Mouse (Mus musculus) fat pad, adult 2 months (tissue): ENCODE measurements around the gene Sgcd.

Experiments
- DNase-seq: peaks from one replicate; pipeline ENCODE4 v3.0.0-alpha.2; 2011; ENCODE audit warnings: low read depth, low spot score; ENCODE audit errors: extremely low read depth

The Sgcd gene

GRCm38 (mm10) chr11:47988697-47989533 lies at the start of gene Sgcd:
Sgcd (minus strand) TSS chr11:47988969.
- DNase-seq, result no peak

- no peak for DNase-seq
Measured at GRCm38 (mm10) chr11:48038051-48038450, 49.3 kb upstream of the Sgcd start.

- DNase-seq, result no peak
Measured at GRCm38 (mm10) chr11:48012836-48013235, 24.1 kb upstream of the Sgcd start.

- DNase-seq, result no peak
Measured at GRCm38 (mm10) chr11:47988333-47988696, 454 bp downstream of the Sgcd start.

DNA sequence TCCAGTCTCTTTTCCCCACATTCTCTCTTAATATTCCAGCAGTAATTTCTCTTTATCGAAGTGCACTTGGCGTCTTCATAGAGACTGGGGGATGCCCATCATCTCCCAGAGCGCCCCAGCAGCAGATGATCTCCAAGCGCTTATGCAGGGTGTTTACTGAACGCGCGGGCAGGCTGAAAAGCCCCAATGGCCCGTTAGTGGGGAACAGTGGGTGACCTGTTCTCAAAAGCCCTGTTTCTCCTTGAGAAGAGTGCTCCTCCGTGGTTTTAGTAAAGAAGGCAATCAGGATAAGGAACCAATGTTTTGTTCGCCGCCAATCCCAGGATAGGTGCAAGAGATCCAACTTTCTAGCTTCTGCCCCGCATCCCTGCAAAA lies 889 bp downstream of the Sgcd start:
- no peak for DNase-seq

- no peak for DNase-seq
Measured at GRCm38 (mm10) chr11:47987251-47987892, 1.4 kb downstream of the Sgcd start.

DNA sequence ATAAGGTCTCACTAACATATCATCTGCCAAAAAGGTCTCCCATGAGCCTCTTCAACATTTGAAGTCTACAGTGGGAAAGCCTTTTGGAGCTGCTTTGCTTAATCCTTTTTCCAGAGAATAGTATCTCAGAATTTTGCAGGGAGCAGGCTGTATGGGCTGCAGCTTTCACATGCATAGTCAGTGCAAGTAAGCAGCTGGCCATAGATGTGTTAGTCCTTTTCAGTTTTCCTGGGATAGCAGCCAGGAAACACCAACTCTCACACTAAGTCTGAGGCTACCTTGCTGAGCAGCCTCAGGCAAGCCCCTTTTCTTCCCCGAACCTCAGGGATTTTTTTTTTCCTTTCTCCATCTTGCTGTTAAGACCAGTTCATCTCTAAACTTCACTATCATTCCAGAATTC lies 6.6 kb downstream of the Sgcd start:
- DNase-seq, result no peak

DNA sequence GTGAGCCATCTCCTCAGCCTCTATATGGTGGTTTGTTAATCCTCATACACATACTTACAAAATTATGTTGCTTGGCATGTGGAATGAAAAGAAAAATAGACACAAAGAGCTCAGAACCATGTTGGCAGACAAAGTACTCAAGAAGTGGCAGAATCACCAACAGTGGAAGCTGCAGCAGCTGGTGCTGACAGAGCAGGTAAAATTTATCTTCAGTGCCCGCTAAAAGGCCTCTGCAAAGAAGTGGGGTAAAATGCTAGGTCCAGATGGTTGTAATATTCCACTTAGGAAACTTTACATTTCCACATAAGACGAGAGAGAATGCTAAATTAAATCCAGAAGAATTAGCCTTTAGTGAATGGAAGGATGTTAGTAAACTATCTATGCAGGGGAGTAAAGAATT lies 7.7 kb downstream of the Sgcd start:
- no peak for DNase-seq

DNA sequence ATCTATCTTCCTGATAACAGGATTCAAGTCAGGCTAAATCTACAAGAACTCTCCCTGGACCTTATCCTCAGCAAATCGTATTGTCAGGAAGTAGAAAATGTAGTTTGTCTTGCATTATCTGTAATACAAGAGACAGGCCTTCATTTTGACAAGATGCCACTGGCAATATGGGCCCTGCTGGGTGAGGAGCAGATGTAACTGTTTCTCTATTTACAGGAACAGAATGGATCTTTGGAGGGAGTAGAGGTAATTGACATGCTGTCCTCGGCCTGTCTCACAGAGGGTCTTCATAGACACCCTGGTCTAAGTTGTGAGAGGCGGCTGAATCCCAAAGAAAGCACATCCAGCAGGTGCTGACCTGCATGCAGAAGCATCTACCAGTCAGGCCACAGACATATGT lies 35.5 kb downstream of the Sgcd start:
- DNase-seq, result no peak

DNA sequence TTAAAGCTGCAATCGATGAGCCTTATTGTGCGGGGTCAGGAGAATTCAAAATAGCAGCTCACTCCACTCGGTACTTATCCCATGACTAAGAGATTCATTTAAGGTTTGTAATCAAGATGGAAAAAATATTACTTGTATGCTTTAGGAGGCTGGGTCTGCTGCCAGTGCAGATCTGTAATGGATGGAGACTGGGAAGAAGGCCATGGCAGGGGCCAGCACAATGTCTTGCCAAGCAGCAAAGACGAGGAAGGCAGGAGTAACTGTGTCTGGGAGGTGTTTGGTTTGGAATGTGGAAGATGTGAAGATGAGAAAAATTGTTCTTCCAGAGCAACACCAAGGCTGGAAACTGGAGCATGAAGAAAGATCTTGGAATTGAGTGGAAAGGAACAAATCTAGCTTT lies 36.4 kb downstream of the Sgcd start:
- no peak for DNase-seq

- no peak for DNase-seq
Measured at GRCm38 (mm10) chr11:47939795-47940194, 49.0 kb downstream of the Sgcd start.

DNA sequence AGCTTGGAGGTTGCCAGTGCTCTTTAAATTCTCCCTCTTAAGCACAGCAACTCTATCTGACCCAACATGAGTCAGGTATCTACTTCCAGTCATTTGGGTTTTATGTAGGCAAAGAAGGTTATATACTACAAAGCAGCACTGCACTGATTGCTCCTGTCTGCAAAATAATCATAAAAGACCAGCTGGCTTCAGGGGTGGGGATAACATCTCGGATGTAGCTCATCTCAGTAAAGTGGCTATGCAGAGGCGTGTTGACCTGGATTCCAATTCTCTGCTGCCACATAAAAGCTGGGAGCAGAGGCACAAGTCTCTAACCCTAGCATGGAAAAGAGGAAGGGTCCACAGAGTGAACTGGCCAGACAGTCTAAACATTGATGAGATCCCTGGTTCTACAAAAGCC lies 71.2 kb downstream of the Sgcd start:
- no peak for DNase-seq

- DNase-seq, result no peak
Measured at GRCm38 (mm10) chr11:47891617-47892172, 97.1 kb downstream of the Sgcd start.

GRCm38 (mm10) chr11:47890315-47890714 lies 98.5 kb downstream of the Sgcd start:
- no peak for DNase-seq

- no peak for DNase-seq
Measured at GRCm38 (mm10) chr11:47885310-47885709, 103.5 kb downstream of the Sgcd start.

DNA sequence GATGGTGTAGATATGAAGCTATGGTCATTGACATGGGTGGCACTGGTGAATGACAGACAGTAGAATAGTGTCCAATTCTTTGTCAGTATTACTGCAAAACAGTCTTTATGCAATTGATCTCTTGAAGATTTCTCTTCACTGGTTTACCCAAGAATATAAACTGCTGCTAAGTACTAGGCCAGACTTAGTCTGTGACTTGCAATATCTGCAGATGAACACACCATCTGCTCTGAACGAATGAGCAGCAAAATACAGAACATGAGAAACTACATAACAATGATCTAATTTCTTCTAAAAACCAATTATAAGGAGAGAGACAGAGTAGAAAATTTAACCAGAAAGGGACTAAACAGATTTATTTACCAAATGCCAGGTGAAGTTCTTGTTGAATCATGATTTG lies 105.2 kb downstream of the Sgcd start:
- DNase-seq, result no peak

DNA sequence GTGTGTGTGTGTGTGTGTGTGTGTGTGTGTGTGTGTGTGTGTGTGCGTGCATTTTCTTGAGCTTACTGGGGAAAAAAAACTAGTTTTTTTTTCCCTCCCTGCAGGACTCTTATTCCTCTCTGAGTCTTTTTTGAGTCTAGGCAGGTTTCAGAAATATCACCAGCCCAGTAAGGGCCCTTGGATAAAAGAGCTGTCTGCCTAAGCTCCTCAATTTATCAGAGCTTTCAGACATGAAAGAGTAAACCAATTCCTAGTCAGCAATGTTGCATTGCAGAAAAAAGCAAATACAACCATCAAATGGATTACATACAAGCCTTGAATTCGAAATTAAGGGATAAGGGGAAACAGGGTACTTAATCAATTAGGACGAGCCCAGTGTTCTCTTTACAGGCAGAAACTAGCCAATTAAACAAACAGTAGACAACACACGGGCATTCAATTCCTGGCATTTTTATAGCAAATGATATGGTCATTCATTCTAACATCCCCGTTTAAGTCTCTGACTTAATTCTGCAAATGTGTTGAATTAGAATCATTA lies 112.1 kb downstream of the Sgcd start:
- DNase-seq, result no peak

GRCm38 (mm10) chr11:47845894-47846293 lies 142.9 kb downstream of the Sgcd start:
- DNase-seq, result no peak

DNA sequence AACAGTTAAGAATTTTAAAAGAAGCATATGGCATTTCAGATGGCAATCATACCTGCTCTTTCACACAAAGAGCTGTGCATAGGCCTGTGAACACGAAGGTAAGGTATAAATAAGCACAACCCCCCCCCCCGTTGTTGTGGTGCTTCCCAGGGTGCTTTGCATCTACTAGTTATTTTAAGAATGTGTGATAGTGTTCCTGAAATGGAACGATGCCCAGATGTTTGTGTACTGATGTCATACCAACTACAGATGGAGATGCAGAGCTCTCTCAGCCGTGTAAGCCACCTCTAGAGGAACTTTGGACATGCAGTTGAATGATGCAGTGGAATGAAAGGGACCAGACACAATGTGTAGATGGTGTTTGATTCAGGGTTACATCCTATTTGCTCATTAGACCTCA lies 155.5 kb downstream of the Sgcd start:
- DNase-seq, result no peak

GRCm38 (mm10) chr11:47810307-47810706 lies 178.5 kb downstream of the Sgcd start:
- DNase-seq, result no peak

- no peak for DNase-seq
Measured at GRCm38 (mm10) chr11:47804101-47804715, 184.6 kb downstream of the Sgcd start.

- DNase-seq, result no peak
Measured at GRCm38 (mm10) chr11:47777916-47778226, 210.9 kb downstream of the Sgcd start.
